Mouse (Mus musculus) kidney, postnatal 36 days (tissue): ENCODE data around the gene Ap2b1.

Source experiments
- DNase-seq, 2 experiments: peaks; one replicate each; pipeline ENCODE4 v3.0.0; 2021 to 2022; ENCODE audit warnings: mixed read lengths in 2 of 2

Ap2b1 gene

DNA sequence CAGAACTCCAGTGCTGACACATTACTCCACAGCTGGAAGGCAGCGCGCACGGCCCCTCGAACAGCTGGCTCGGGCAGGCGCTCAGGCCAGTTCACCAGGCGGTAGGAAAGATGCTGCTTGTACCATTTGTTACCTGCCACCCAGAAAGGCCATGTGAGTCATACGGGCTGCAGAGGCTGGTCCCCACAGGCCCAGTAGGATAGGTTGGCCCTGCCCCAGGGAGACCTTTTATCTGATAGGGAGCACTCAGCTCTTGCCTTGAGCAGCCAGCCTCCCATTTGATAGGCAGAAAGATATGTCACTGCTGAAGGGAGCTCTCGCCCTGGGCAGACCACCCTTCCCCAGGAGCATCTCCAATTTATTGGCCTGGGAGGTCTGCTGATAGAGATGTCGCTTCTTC lies 148.8 kb downstream of the Ap2b1 start:
- DNase-seq, result no peak

DNA sequence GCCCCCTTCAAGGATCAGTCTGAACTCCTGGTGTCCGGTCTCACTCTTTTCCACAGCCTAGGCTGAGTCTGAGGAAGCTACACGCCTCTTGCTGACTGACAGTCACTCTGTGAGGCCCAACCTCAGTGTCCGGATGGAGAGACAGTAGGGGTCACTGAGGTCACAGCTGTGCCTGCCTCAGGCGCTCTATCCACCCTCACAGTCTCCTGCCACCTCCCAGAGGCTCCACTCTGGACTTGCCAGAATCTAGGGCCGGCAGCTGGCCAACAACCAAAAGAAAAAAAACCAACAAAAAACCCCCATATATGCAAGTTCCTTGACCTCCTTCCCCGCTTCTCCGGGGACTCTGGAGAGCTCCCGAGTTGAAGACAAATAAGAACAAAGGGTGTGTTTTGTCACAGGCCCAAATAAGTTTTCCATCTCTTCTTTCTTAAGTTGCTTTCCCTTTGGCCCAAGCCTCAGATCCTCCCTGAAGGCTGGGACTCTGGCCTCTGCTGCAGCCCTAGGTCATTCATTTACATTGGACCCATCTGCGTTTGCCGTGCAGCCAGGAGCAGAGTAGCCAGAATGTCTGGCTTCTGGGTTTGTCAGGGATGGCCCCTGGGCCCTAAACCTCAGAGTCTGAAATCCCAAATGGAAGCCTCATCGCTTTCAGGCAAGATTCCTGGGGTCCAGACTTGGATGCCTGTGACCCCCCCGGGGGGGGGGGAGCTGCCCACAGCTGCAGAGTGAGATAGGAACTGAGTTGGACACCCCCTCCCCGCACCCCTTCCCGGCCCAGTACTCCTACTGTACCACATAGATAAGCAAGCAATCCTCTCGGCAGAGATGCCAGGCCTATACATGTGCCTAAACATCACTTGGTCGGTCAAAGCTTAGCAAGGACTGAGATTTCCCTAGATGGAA lies 149.4 kb downstream of the Ap2b1 start:
- DNase-seq, result peak; percentile 61 to 62

DNA sequence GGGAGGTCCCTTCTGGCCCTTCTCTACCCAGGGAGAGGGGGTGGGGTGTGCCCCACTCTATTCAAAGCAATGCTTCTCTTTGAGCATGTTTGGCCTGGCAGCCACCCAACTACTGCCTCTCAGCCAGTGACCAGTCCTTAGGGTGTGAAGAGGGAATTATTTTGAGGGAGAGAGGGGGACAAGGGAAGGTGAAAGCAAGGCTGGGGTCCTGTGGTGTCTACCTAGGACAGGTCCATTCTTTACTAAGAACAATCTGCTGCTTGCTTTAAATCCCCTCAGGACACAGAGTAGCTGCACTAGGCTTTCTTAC lies 150.1 kb downstream of the Ap2b1 start:
- peak in 1 of 2 experiments; percentile 72 for DNase-seq

DNA sequence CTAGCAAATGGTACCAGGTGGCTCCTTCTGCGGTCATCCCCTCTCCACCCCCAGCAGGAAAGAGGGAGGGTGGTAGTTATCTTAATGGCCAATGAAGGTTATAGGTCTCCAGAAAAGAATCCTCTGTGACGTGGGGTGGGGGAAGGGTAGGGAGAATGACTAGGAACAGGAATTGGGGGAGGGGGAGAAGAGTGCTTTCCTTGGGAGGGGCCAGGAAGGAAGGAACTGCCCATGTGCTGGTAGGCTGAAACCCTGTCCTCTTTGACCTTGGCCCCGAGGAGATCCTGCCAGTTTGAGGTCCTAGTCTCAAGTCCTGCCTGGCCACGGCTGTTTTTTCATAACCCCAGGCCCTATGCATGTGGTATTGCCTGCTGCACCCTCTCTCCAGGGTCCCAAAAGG lies 150.5 kb downstream of the Ap2b1 start:
- peak in 1 of 2 experiments; percentile 33 for DNase-seq

DNA sequence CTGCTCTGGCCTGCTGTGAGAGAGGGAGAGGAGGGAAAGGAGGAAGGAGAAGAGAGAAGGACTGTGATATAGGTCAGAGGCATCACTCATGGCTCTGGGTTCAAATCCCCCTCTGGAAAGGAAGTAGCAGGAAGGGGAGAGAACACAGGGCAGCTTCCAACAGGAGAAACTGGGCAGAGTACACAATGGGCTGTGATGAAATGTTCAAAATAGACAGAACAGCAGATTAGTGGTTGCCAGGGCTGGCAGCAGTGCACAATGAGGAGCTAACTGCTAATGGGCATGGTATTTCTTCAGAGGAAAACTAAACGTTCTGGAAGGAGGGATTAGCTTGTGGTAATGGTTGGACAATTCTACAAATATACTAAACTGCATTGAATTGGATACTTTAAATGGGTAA lies 151.7 kb downstream of the Ap2b1 start:
- no peak for DNase-seq

DNA sequence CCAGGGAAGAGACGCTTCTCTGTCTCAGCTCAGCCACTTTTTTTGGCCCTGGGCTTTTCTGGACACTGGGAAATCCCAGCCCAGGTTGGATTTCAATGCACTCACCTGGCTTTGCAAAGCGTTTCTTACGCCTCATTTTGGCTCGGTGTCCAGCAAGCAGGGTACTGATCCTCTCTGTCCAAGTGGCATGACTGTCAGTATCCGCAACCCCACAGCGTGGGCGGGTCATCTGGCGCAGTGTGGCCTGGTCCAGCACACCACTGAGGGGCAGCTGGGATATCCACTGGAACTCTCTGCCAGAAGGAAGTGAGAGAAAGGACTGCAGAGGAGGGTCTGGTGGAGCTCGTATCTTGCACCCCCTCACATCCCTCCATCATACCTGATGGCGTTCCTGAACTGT lies 152.5 kb downstream of the Ap2b1 start:
- no peak for DNase-seq

DNA sequence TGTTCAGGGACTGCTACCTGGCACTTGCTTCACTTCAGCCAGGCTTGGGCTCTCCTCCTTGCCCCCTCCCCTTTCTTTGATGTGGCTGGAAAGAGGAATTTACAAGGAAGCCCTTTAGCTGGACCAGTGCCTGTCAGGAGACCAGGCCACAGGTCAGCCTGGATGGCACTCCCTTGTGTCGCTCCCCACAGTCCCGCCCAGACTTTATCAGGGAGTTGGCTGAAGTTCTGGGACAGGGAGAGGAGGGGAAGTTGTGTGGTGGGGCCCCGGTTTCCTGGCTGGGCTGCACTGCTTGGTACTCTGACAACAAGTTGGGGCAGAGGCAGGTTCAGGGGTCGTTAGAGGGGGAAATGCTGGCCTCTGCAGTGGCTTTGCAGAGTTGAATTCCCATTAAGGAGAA lies 155.7 kb downstream of the Ap2b1 start:
- peak; percentile 51 to 55 for DNase-seq
